ENCODE assay signal across 8 mouse cellular contexts in genomic region chr8:85298600-85299433, GRCm38 (mm10). TPM values are rescaled to one million over a fixed set of nuclear protein-coding genes. Genes with fewer than 3 reads are reported as not detected.
A peak's percentile ranks its signal among the peaks of the same experiment; 100 is the strongest.
DNase-seq lines count a peak whose midpoint lies in the region; ATAC-seq lines count a peak whose summit lies in the region.

No protein-coding gene starts in this region.

- H3K9me3 ChIP-seq in midbrain, embryonic 11.5 days (ENCODE audit: control insufficient read depth, low read length) = no peaks in the 10 kb centered on the region

- H3K4me1 ChIP-seq in midbrain, embryonic 11.5 days (ENCODE audit: control insufficient read depth, insufficient read depth, low read length) = peaks cover 15% of the 10 kb centered on the region

- ATAC-seq in midbrain, embryonic 11.5 days (ENCODE audit: low FRiP score) = no peak

- H3K4me2 ChIP-seq in midbrain, embryonic 11.5 days = peak overlapping the region; percentile 76

- peak; percentile 20 to 53 for DNase-seq in adrenal gland, adult (ENCODE audit: inconsistent age in 2 of 2, low spot score in 1 of 2)
- no peak for DNase-seq in adrenal gland, postnatal 25 days
- DNase-seq in B cell, adult 2 months = peak; percentile 41 to 42
- peak; percentile 4 for DNase-seq in embryo, embryonic 11.5 days (ENCODE audit: low read depth, low spot score)
- peak; percentile 21 to 26 for DNase-seq in heart, postnatal 10 days
- DNase-seq in left cerebral cortex, postnatal 36 days (ENCODE audit: low spot score in 2 of 2) = peak; percentile 7 to 17
- peak; percentile 88 for DNase-seq in midbrain, embryonic 11.5 days (ENCODE audit: low spot score, missing footprints)
- DNase-seq in ovary, adult 18-20 months (ENCODE audit: low spot score) = no peak

- H3K9ac ChIP-seq in midbrain, embryonic 11.5 days (ENCODE audit: low read length) = peak overlapping the region; percentile 94

- peaks cover 2% of the 10 kb centered on the region; the same call in 1 of the 2 replicates for H3K36me3 ChIP-seq in midbrain, embryonic 11.5 days (ENCODE audit: control insufficient read depth, insufficient read depth, low read length)

- H3K27me3 ChIP-seq in midbrain, embryonic 11.5 days (ENCODE audit: control insufficient read depth, insufficient read depth, low read length) = no peaks in the 10 kb centered on the region

- peak overlapping the region; percentile 79 for H3K4me3 ChIP-seq in midbrain, embryonic 11.5 days (ENCODE audit: low read depth, low read length)

- peak overlapping the region; percentile 96 for H3K27ac ChIP-seq in midbrain, embryonic 11.5 days (ENCODE audit: low read depth, low read length)

- 1% methylated on average over 53 of the region's 53 CpGs for WGBS in midbrain, embryonic 11.5 days

- intact Hi-C loops in heart, postnatal 10 days (cut with DNase I) = loop anchor here (5.0 kb wide), 1 partner anchor 217 kb away; the partner anchor contains the start of genes Man2b1, Wdr83 and Wdr83os
- intact Hi-C loops in left cerebral cortex, postnatal 36 days (cut with DNase I) = loop anchor here (10.0 kb wide), 1 partner anchor 224 kb away; the partner anchor contains the start of gene Dhps

RNA-seq across cellular contexts. Expression of gene Orc6, which starts 0.6 kb away (rescaled TPM):
- 20.9 and 23.6 TPM in 2 replicates for total RNA-seq in adrenal gland, postnatal 25 days (2021)
- total RNA-seq in heart, postnatal 10 days (2021) = 10 to 100 TPM; 16.6 to 16.7 TPM
- total RNA-seq in left cerebral cortex, postnatal 36 days (2021) = 10 to 100 TPM; 27.8 to 30.3 TPM
- 140 and 143 TPM in 2 replicates for polyA plus RNA-seq in midbrain, embryonic 11.5 days (2014; fragmentation: Nextera tagmentation; extraction: Ambion mirVana)

RNA-seq across cellular contexts. Expression of gene Vps35, which starts 0.8 kb away (rescaled TPM):
- 98.9 and 99.7 TPM in 2 replicates for total RNA-seq in adrenal gland, postnatal 25 days (2021)
- 10 to 100 TPM; 70.1 to 77.5 TPM for total RNA-seq in heart, postnatal 10 days (2021)
- total RNA-seq in left cerebral cortex, postnatal 36 days (2021) = 100 to 1,000 TPM; 123 to 125 TPM
- polyA plus RNA-seq in midbrain, embryonic 11.5 days (2014; fragmentation: Nextera tagmentation; extraction: Ambion mirVana) = 182 and 208 TPM in 2 replicates

Comparison
In these comparisons a context has a peak if more than half of its experiments do, and no peak if none do; other contexts are left out.
1. DNase-seq: peak in adrenal gland, adult (2 of 2), B cell, adult 2 months (2 of 2), embryo, embryonic 11.5 days (single experiment), heart, postnatal 10 days (2 of 2), left cerebral cortex, postnatal 36 days (2 of 2) and midbrain, embryonic 11.5 days (single experiment); none in adrenal gland, postnatal 25 days (single experiment) and ovary, adult 18-20 months (single experiment).